Mouse (Mus musculus) E14TG2a.4 (cell line): Measurements from ENCODE around the gene 9530068E07Rik.

Experiments used
- CTCF ChIP-seq: conservative IDR thresholded peaks from 2 replicates; pipeline ENCODE4 v1.5.1; 2014; ENCODE audit warnings: low read length
- NANOG ChIP-seq: IDR thresholded peaks from 2 replicates; pipeline ENCODE4 v1.6.1; 2014; ENCODE audit warnings: borderline replicate concordance, low read length, mixed read lengths
- POU5F1 ChIP-seq: IDR thresholded peaks from 2 replicates; pipeline ENCODE4 v1.6.1; 2014; ENCODE audit warnings: low read length, borderline replicate concordance

DNA sequence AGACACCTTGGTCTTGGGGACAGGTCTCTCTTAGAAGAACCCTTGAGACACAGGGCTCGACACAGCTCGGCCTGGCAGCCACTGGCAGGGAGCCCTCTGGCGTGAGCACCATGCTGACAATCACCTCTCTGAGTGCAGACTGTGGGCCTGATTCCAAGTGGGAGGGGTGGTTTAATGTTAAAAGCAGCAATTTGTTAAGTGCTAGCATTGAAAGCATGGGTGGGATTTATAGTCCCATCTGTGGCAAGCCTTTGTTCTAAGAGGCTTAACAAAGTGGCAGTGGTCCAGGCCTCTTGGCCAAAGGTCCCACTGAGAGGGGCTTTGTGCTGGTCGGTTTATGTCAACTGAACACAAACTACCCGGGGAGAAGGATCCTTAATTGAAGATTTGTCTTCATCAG, 35.4 kb downstream of the 9530068E07Rik start:
- TF ChIP-seq CTCF (no peak), NANOG (no peak), POU5F1 (no peak)
